Mouse (Mus musculus) lung, postnatal 4 days (tissue): ENCODE data around the gene Tekt2.

Experiments
- DNase-seq, 2 experiments: peaks; one replicate each; pipeline ENCODE4 v3.0.0; 2021

The Tekt2 gene

DNA sequence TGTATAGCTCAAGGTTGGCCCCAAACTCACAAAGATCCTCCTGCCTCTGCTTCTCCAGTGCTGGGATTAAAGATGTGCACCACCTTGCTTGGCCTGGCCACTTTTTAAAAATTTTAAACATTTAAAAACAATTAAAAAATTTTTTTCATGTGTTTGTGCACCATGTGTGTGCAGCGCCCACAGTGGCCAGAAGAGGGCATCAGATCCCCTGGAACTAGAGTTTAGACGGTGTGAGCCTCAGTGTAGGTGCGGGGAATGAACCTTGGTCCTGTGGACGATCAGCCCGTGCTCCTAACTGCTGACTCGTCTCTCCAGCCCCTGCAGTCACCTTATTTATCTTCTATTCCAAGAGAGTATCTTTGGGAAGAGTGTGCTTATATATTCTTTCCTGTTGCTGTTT lies 19.4 kb downstream of the Tekt2 start:
- no peak for DNase-seq

DNA sequence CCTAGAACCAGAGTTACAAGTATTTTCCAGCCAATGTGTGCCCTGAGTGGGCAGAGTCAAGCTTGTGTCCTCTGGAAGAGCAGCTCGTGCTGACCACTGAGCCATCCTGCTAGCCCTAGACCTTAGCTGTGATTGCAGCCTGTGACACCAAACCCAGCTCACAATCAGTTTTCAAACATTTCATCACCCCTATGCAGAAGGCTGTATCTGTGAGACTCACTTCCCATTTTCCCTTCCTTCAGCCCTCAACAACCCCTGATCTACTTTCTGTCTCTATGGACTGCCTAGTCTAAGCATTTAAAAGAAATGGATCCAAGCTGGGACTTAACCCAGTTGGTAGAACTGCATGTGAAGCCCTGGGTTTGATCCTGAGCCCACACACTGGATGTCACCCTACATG lies 20.1 kb downstream of the Tekt2 start:
- no peak for DNase-seq

DNA sequence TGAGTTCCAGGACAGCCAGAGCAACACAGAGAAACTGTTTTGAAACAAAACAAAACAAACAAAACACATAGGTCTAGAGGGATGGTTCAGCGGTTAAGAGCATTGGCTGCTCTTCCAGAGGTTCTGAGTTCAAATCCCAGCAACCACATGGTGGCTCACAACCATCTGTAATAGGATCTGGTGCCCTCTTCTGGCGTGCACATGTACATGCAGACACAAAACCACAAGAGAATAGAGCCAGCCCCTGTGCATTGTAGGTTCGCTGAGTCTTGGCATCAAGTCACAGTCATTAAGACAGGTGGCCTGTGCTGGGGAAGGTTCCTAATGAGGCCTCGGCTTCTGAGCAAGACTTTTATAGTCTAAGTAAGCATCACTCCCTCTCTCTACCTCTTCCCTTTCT lies 21.6 kb downstream of the Tekt2 start:
- no peak for DNase-seq

DNA sequence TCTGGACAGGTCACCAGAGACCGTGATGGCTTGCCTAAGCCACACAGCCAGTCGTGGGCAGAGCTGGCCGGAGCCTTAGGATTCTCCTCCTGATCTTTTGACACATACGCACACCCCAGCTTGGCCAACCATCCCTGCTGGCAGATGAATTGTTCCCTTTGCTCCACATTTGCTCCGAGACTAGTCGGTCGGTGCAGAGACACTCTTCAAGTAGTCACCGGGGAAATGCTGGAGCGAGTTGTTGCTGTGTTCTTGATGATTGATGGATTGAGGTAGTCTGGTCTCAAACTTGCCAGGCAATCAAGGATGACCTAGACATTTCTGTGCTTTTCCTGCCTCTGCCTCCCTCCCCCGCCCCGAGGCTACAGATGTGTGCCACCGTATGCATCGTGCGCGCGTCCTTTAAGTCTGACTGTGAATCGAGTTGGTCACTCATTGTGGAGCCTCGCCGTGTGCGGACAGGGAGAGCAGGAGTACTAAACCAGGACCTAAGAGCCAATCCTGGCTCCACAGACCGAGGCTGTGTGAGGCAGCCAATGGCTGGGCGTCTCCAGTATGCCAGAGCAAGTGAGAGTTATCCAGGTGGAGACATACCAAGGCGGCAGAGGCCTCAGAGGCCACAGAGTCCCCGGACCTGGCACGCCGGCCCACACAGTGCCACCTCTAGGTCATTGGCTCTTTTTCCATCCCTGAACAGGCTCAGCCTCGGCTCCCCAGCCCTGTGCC lies 23.7 kb downstream of the Tekt2 start:
- DNase-seq = no peak

DNA sequence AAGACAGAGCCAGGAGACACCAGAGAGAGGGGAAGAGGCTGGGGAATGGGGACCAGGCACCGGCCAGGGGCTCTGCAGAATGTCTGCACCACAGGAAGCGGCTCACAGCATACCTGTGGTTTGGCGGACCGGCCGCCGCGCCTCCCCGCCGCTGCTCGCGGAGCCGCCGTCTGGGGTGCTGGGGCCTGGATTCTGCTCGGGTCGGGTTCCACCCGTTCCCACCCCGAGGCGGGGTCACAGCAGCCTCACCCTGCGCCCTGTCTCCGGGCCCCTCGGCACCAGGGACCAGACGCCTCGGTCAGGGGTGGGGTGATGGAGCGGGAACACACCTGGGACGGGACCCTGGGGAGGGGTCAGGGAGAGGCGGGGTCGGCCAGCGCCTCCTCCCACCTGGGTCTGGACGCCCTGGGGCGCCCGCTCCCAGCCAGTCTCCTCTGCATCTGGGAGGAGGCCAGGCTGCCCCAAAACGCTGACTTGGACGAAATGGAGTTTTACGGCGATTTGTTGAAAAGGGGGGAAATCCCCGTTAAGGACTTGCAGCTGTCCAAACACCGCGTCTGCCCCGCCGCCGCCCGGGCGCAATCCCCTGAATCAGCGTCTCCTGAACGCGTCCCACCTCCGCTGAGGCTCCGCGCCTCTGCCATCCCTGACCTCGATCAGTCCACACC lies 24.4 kb downstream of the Tekt2 start:
- peak in 1 of 2 experiments; percentile 20 for DNase-seq

DNA sequence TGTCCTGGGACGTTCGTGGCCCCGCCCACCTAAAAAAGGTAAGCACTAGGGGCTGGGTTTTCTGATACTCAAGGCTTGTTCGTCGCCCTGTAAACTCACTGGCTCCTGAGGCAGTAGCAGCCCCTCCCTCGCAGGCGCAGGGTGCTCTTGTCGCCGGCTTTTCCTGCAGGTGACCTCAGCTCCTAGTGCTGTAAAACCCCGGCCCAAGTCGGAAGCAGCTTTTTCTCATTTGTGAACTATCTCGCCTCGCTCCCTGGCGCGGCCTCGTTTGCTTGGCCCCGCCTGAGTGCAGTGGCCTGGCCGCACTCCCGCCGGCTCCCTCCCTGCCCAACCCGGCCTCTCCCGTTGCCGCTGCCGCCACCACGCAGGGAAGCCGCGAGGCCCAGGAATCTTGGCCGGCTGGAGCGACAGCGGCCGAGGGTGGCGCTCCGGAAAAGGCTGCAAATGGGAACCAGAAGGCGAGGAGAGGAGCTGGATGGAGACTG lies 28.8 kb downstream of the Tekt2 start:
- DNase-seq = peak; percentile 76 to 83

DNA sequence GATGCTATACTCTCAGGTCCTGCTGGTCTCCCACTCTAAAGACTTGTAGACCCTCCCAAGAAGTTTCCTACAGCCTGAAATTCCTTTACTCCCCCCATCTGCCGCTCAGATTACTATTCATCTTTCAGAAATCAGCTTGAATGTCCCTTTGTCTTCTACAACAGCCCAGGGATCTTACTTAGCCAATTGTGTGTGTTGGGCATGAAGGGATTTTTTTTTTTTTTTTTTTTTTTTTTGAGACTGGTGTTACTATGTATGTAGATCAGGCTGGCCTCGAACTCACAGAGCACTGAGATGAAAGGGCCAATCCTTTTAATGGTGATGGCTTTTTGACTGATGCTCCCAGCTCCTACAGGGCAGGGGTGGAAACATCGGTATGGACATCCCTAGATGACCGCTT lies 29.6 kb downstream of the Tekt2 start:
- no peak for DNase-seq

DNA sequence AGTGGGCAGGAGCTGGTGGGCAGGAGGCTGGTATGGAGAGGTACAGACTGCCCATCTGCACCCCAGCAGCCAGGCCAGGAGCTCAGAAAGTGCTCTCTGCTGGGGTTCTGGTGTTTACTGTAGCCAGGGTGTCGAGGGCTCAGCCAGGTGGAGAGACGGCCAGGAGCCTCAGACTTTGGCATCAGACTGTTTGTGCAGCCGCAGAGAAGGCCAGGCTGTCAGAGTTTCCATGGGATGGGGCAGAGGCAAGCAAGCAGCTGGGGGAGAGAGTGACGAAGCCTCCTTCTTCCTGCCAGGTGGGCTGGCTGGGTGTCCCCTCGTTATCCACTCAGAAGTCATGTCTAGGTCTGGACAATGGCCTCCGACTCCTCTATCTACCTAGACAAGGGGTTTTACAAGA lies 30.3 kb downstream of the Tekt2 start:
- DNase-seq = no peak

DNA sequence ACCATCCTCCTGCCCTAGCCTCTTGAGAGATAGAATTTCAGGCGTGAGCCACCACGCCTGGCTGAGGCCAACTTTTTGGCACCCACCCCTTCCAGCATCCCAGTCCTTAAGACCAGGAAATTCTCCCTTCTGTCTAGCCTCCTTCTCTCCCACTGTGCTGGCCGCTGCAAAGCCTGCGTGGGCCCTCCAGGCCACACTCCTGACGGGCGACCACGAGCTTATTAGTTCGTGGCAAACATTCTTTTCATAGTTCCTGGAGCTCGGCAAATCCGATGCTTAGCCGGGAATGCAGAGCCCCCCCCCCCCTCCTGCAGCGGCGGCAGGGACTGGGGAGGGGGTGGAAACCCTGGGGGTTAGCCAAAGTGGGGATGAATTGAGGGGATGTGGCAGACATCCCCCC lies 34.3 kb downstream of the Tekt2 start:
- DNase-seq = no peak

DNA sequence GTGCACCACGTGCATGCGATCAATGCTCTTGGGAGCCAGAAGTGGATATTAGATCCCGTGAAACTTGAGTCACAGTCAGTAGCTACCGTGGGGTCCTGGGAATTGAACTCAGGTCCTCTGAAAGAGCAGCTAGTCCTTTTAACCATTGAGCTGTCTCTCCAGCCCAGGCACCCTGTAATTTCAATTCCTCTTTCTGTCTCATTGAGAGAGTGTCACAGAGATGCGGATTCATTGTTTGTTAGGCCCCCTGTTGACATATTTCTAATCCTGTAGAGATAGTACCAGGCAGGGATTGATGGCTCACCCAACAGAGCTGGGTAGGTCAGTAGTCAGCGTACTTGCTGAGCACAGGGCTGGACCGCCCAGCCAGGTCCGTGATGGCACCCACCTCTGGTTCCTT lies 35.2 kb downstream of the Tekt2 start:
- DNase-seq = no peak

DNA sequence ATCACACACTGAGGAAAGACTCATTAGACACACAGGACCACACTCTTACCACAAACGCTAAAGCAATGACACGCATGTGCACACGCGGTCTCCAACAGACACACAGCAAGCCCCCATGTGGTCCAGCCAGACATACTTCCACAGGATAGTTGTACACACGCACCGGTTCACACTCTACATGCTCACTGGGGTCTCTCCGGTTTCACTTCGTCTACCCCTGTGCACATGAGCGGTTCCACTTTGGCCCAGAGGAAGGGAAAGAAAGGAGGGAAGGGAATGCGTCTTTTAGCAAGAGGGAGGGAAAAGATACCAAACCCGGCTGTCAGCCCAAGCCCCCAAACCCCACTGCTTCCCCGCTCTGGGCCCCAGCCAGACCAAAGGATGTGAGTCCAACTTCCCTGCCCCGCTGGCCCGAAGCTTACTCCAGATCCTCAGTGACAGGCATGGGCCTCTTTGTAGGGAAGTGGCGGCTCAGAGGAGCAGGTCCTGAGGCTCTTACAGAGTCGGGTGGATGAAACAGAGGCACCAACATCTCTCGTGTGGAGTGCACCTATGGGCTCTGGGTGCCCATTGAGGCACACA lies 37.3 kb downstream of the Tekt2 start:
- no peak for DNase-seq

DNA sequence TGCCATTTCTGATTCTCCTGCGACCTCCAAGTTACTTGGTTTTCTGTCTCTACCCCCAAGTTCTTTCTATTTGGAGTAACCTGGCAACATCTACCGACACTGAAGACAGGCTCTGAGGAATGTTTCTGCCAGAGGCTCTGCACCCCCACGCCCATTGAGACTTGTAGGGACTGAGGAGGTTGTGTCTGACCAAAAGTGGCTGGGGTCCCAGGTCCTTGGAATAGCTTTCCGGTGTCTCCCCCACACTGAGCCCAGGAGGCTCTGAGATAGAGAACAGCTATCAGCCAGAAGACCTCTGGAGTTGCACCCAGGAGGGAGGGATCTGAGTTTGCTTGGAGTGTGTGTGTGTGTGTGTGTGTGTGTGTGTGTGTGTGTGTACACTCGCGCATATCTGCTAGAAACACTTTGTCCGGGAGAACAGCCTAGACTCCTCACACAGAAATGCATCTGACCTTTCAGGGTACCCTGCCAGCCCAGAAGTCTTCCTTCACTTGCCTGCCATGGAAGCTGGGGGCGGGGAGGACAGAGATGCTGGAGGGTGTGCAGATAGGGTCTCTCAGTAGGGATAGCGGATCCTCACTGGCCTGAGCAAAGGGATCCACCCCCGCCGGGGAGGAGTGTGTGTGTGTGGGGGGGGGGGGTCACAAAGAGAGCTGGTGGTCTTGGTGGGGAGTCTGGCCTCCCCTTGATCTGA lies 38.0 kb downstream of the Tekt2 start:
- DNase-seq = peak in 1 of 2 experiments; percentile 37

DNA sequence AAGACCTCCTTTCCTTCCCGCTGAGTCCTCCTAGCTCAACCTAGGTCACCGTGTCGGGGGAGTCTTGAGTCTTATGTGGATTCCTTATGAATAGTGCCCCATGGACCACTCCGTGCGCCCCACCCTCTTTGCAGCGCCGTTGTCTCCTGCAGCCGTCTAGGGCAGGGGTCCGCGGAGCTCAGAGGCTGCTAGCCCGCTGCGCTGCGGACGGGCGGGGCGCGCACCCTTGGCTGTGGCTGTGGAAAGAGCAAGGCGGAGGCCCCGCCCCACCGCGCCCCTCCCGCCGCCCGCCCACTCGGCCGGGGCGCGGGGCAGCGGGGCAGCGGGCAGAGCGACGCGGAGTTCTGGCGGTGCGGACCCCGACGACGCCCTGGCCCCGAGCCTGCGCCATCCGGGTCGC lies 39.0 kb downstream of the Tekt2 start, which contains the start of gene Col8a2:
Gene Col8a2 (plus strand): TSS at position 302 of the 400 bp plus-strand sequence.
- DNase-seq = peak; percentile 38 to 55

DNA sequence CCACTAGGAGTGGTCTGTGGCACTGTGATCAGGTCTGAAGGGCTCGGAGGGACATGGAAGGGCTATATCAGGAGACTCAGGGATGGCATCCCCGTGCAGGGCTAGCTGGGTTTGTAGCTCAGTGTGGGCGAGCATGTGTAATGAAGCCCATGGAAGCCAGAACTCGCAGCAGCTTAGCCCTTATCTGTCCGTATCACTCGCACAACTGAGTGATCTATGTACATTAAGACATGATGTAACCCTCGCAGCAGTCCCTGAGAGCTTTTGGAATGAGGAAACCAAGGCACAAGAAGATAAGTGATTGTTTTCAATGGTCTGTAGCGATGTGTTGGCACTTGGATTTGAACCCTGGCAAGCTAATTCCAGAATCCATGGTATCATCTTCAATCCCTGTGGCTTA lies 41.9 kb downstream of the Tekt2 start:
- no peak for DNase-seq

DNA sequence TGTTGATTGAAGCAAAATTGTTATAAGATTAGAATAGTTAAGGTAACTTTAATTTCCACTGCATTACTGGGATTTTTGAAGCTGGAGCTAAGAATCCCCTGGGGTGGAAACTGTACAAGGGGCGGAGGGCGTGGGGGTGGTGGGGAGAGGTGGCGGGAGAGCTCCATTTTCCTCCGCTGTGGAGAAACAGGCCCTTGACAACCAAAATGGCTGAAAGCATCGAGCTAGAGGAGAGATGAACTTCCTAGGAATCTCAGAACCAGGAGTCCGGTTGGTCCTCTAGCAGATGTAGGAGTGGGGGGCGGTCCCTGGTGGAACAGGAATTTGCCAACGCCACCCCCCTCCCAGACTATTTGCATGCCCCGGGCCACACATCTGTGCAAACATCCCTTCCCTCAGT lies 43.8 kb downstream of the Tekt2 start:
- no peak for DNase-seq

DNA sequence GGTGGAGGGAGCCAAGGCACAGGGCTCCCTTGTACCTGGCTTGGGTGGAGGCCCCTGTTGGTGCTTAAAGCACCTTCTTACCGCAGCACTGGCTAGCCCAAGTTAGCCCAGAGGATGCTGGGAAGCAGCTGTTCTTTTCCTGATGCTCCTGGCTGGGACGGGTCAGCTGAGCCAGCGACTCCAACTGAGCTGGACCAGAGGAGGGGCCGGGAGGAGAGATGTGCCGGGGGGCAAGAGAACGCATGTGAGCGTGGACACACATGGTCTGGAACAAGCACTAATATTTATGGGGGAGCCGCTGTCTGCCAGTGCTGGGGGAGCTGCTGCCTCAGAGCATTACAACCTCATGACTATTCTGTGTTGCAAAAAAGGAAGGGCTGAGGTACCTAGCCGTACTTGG lies 46.5 kb downstream of the Tekt2 start:
- DNase-seq = no peak

DNA sequence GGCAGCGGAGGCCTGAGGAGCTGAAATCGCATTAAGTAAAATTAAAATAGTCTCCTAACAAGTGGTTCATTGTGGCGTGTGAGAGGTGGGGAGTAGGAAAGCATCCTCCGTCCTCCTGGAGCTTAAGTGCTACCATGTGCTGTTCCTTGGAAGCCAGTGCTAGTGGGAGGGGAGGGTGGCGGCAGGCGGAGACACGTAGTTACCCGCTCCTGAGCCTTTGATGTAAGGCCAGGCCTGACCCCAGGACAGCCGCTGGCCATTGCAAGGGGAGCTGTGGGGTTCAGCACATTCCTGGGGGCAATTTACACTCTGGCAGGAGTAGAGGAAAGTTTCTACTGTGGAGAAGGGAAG lies 46.9 kb downstream of the Tekt2 start:
- no peak for DNase-seq

DNA sequence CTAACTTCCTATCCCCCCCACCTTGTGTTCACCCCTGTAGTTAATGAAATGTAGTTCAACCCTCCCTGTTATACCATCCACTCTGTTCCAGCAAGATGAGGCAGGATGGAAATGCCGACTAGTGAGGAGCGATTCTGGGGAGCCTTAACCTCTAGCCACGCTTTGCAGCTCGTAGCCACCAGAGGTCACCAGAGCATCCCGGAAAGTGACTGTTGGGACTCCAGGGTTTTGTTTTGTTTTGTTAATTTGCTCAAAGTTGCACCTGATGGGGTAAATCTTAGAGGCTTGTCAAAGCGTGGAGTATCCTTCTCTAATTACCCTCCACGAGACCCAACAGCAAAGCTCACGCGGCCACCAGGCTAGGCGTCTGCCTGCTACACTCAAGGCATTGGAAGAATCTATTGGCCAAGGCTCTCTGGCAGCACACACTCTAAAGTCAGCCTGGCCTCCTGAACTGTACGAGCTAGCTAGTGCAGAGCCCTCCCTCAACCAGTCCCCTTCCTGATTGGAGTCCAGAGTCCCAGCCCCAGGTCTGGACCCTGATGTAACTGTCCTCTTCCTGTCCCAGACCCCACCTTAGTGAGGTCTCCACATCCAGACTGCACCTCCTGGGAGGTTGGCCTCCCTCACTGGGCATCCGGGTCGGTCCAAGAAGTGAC lies 47.5 kb downstream of the Tekt2 start:
- DNase-seq = peak in 1 of 2 experiments; percentile 67

DNA sequence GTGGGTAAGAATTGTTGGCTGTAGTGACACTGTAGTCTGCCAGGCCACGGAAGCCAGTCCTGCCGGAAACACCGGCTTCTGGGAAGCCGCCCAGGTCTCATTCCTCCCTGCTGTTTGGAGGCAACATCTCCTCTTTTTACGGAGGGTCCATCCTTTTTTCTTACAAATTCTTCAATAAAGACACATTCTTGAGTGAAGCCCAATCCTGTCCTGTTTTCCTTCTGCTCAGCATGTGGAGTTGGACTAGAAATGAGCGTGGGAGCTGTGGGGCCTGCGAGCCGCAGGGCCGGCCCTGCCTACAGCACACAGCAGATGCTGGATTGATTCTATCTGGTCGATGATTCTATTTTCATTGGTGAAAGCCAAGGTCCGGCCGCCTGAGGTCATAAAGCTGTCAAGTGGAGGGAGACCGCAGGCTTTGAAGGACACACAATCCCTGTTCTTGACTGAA lies 49.8 kb downstream of the Tekt2 start:
- no peak for DNase-seq

DNA sequence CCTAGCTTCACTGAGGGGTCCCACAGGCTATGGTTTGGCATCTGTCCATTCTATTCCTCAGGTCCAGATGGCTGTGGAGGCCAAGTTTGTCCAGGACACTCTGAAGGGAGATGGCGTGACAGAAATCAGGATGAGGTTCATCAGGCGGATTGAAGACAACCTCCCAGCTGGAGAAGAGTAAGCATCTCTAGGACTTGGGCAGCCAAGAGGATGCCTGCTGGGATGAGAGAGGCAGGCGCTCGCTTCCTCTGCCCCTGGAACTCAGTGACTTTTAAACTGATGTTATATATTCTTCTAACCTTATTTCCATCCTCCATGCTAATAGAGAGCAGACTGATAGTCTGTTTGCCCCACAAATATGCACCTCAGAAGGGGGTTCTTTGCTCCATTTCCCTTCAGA lies 50.4 kb downstream of the Tekt2 start:
- no peak for DNase-seq

DNA sequence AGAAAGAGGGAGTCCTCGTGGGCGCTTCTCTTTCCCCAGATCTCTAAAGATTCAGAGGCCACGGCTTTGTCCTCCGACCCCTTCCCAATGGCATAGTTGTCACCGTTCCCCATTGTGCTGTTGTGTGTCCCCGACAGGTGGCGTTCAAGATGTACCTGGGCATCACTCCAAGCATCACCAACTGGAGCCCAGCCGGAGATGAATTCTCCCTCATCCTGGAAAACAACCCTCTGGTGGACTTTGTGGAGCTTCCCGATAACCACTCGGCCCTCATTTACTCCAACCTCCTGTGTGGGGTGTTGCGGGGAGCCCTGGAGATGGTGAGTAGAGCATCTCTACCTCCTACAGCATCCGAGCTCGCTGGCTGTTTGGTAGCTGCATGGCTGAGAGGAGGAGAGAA lies 51.7 kb downstream of the Tekt2 start:
- no peak for DNase-seq
